Mouse (Mus musculus): ENCODE data around the gene Slc16a10. TPM values are rescaled to one million over a fixed set of nuclear protein-coding genes. Genes with fewer than 3 reads are reported as not detected.

The Slc16a10 gene
- polyA plus RNA-seq, 1 experiment, result 15.4 TPM

Other genes starting within 250 kb of the Slc16a10 start
- gene Mfsd4b4, start 243.0 kb downstream of the Slc16a10 start, polyA plus RNA-seq (2012; ENCODE audit: insufficient read depth, insufficient read length, missing spikeins), result 2.0 and 4.7 TPM in 2 replicates
- gene Mfsd4b2, start 215.3 kb downstream of the Slc16a10 start, polyA plus RNA-seq (2012; ENCODE audit: insufficient read depth, insufficient read length, missing spikeins), result not detected in 2 replicates
- gene Mfsd4b3, start 182.1 kb downstream of the Slc16a10 start, polyA plus RNA-seq (2012; ENCODE audit: insufficient read depth, insufficient read length, missing spikeins), result 2.3 and 3.1 TPM in 2 replicates
- gene Mfsd4b5, start 155.6 kb downstream of the Slc16a10 start, polyA plus RNA-seq (2012; ENCODE audit: insufficient read depth, insufficient read length, missing spikeins), result not detected in 2 replicates
- 8.1 and 9.7 TPM in 2 replicates for gene Mfsd4b1, start 117.0 kb downstream of the Slc16a10 start, polyA plus RNA-seq (2012; ENCODE audit: insufficient read depth, insufficient read length, missing spikeins)
- 29.1 and 31.1 TPM in 2 replicates for gene Rpf2, start 104.8 kb upstream of the Slc16a10 start, polyA plus RNA-seq (2012; ENCODE audit: insufficient read depth, insufficient read length, missing spikeins)
- gene Gtf3c6, start 115.8 kb upstream of the Slc16a10 start, polyA plus RNA-seq (2012; ENCODE audit: insufficient read depth, insufficient read length, missing spikeins), result 57.3 and 70.6 TPM in 2 replicates
- 25.7 and 31.6 TPM in 2 replicates for gene Amd1, start 159.9 kb upstream of the Slc16a10 start, polyA plus RNA-seq (2012; ENCODE audit: insufficient read depth, insufficient read length, missing spikeins)
- gene Cdk19, start 197.3 kb upstream of the Slc16a10 start, polyA plus RNA-seq (2012; ENCODE audit: insufficient read depth, insufficient read length, missing spikeins), result 4.3 and 6.8 TPM in 2 replicates